Mouse (Mus musculus): ENCODE results near the gene Dennd5b.
"Not testable (repeated sequence)": the region's sequence is repeated elsewhere in the genome, so short reads cannot be mapped to it uniquely, and the experiment has no call there.

The Dennd5b gene

DNA sequence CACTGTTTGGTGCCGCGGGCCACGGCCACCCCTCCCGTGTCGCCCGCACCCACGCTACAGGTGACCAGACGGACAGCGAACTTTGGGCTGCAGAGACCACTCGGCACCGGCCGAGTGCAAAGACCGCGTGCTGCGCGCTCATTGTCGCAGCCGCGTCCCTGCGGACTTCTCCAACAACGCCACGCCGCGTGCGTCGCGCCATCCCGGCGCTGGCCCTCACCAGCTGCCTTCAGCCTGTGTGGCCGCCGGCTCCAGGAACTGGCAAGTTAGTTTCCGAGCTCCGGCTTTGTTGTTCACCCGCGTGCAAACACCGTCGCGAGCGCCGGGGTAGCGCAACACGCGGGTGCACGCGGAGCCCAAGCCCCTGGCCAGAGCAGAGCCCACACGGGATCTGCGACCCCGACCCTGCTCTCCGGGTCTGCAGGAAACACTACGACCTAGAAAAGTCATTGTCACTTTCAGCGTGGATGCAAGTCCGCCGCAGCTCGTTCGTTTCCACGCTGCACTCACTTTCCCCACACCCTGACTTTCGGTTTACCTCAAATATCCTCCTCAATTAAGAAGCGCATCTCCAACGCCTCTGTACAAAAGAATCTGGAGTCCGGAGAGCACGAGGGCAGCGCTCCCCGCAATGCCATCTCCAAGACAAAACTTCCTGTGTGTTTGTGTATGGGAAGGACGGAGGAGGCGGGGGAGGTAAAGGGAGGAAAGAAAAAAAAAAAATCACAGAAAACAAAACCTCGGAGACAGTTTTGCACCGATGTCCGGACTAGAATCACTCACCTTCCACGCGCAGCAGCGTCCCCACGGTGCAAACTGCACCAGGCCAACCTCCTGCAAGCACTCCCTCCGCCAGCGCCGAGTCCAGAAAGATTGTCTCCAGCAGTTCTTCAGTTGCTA lies 155.7 kb downstream of the Dennd5b start:
- DNase-seq (ENCODE audit: low spot score): peak; percentile 26

DNA sequence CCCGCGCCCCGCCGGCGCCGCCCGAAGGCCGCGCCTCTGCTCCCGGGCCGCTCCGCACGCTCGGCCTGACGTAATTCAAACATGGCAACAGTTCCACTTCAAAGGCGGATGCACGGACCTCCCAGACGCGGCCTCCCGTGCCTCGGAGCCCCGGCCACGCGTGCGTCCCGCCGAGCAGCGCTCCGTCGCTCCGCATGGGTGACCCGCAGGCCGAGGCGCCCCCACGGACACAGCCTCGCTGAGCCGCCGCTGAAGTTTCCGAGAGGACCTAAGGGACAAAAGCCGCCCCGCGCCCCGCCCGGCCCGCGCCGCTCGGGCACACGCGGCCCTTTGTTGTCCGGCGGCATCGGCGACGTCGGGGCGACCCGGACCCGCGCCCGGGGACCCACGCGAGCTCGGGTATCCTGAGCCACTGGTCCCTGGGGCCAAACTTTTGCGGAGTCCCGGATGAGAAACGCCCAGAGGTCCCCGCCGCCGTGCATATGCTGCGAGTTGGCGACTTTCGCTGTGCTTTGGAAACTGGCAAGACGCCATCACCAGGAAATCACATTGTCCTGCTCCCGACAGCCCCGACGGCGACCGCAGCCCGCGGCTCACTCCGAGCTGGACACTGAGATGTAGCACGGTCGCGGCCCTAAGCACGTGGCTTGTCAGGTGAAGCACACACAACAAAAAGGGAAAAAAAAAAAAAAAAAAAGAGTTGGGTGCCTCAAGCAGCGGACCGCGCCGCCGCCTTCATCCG lies 156.5 kb downstream of the Dennd5b start:
- peak; percentile 54 for DNase-seq (ENCODE audit: low spot score)

DNA sequence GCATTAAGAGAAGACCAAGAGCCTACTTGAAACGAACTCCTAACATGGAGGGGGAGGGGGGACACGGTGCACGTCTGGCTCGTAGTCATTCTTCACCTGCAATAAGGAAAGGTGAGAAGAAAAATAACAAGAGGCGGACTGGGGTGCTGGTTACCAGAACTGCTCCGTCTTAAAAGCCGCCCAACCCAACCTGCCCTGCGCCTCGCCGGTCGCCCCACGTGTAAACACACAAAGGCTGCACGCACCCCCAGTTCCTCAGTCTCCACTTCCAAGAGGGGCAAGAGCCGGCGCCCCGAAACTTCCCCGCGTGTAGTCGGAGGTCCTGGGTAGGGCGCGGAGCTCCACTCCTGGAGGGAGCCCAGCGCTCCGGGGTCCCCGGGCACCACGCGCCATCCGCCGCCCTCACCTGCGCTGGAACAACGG lies 157.1 kb downstream of the Dennd5b start:
- DNase-seq (ENCODE audit: low spot score): no peak

DNA sequence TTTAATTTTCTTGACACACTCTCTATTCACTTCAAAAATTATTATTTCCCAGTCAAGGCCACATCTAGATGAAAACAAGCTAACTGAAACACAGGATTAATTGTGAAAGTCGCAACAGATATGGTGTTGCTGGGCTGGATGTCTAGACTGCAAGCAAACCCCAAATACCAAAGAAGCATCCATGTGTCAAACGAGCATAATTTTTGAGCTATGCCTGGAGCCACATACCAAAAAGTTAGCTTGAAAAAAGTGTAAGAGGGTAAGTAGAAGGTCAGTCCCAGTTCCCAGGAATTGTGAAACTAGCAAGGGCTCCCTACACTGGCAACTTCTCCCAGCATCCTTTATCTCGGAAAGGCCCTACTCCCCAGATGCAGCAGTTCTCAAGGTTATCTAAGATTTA lies 157.8 kb downstream of the Dennd5b start:
- no peak for DNase-seq (ENCODE audit: low spot score)

DNA sequence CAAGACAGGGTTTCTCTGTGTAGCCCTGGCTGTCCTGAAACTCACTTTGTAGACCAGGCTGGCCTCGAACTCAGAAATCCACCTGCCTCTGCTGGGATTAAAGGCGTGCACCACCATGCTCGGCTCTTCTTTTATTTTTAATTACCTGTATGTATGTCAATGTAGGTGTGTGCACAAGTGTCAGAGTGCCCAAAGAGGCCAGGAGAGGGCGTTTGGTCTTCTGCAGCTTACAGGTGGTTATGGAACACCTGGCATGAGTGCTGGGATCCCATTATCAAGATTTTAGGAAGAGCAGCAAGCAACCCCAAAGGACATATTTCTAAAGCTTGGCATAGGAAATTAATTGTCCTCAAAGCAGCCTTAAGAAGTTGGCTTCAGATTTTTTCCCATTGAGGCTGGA lies 159.1 kb downstream of the Dennd5b start:
- no peak for DNase-seq (ENCODE audit: low spot score)

DNA sequence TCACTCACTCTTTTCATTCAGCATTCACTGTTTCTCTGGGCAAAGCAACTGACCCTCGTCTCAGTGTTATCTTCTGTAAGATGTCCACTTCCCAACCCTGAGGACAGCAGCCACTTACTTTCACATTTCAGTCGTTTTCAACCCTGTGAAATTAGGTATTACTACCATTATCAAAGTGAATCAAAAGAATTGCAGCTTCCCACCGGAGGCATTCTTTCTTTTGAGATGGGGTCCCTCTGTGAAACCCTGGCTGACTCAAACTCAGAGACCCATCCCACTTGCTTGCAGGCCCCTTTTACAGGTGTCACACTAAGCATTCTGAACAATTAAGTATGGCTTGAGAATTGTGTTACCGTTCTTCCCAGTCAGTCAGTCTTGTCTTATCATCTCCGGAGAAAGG lies 159.6 kb downstream of the Dennd5b start:
- DNase-seq (ENCODE audit: low spot score): no peak

DNA sequence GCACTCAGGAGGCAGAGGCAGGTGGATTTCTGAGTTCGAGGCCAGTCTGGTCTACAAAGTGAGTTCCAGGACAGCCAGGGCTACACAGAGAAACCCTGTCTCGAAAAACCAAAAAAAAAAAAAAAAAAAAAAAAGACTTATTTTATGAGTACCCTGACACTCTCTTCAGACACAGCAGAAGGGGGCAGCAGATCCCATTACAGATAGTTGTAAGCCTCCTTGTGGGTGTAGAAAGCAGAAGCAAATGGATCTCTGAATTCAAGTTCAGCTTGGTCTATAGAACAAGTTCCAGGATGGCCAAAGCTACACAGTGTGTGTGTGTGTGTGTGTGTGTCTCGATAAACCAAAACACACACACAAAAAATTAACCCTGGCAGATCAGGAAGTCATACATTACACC lies 161.1 kb downstream of the Dennd5b start:
- DNase-seq (ENCODE audit: low spot score): not testable (repeated sequence)

All from spleen, adult 12 weeks (tissue).